Mouse (Mus musculus): ENCODE data around the gene Gdf7. TPM values are rescaled to one million over a fixed set of nuclear protein-coding genes. Genes with fewer than 3 reads are reported as not detected.

Gdf7 gene
- total and polyA plus RNA-seq, 2 experiments from 2014 or later = 0.14 to 0.18 TPM

DNA sequence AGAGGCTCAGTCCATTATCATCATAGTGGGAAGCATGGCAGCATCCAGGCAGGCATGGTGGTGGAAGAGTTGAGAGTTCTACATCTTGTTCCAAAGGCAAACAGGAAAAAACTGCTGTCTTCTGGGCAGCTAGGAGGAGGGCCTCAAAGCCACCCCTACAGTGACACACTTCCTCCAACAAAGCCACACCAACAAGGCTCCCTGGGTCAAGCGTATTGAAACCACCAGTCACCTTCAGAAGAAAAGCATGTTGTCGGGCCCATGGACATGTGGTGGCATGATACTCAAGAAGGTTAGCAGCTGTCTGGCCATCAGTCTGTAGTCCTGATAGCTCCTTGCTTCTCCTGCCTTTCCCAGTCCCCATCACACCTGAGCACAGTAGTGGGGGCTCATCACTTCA lies 33.7 kb upstream of the Gdf7 start:
- no peak overlapping the region for H3K4me3 ChIP-seq (ENCODE audit: low read depth, low read length)
- no peak overlapping the region for H3K9ac ChIP-seq
- DNase-seq = no peak
- WGBS = 100% methylated on average over 2 of the region's 2 CpGs
- H3K36me3 ChIP-seq (ENCODE audit: insufficient read depth) = peaks cover 38% of the 10 kb centered on the region
- no peak for ATAC-seq
- H3K27me3 ChIP-seq (ENCODE audit: insufficient read depth, low read length) = no peaks in the 10 kb centered on the region
- H3K4me2 ChIP-seq (ENCODE audit: low read depth) = no peak overlapping the region
- no peak for TF ChIP-seq CTCF (IDR thresholded peaks at IDR 0.05; ENCODE audit: low read depth)
- H3K4me1 ChIP-seq (ENCODE audit: insufficient read depth) = no peaks in the 10 kb centered on the region
- no peaks in the 10 kb centered on the region for H3K9me3 ChIP-seq (ENCODE audit: low read length)
- H3K27ac ChIP-seq (ENCODE audit: low read depth, low read length) = no peak overlapping the region

DNA sequence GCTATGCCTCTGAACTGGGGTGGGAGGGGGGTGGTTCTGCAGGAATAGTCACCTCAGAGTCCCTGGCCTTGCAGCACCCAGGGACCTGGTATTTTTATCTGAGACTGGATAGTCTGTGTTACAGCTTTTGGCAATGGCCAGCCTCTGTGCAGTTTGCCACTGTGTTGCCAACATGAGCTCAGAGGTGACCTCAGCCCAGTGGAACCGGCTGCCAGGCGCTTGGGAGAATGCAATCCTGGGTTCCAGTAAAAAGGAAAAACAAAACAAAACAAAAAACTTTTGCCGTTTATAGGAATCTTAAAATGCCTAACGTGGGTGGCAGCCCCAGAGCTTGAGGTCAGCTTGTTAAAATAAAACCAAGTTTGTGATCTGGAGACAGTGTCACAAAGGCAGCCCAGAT lies 32.5 kb upstream of the Gdf7 start:
- no peaks in the 10 kb centered on the region for H3K9me3 ChIP-seq (ENCODE audit: low read length)
- H3K4me3 ChIP-seq (ENCODE audit: low read depth, low read length) = no peak overlapping the region
- peaks cover 33% of the 10 kb centered on the region for H3K36me3 ChIP-seq (ENCODE audit: insufficient read depth)
- no peak overlapping the region for H3K27ac ChIP-seq (ENCODE audit: low read depth, low read length)
- no peak for TF ChIP-seq CTCF (IDR thresholded peaks at IDR 0.05; ENCODE audit: low read depth)
- DNase-seq = no peak
- no peak overlapping the region for H3K4me2 ChIP-seq (ENCODE audit: low read depth)
- 71% methylated on average over 4 of the region's 4 CpGs for WGBS
- no peak for ATAC-seq
- no peak overlapping the region for H3K9ac ChIP-seq
- no peaks in the 10 kb centered on the region for H3K27me3 ChIP-seq (ENCODE audit: insufficient read depth, low read length)
- no peaks in the 10 kb centered on the region for H3K4me1 ChIP-seq (ENCODE audit: insufficient read depth)

DNA sequence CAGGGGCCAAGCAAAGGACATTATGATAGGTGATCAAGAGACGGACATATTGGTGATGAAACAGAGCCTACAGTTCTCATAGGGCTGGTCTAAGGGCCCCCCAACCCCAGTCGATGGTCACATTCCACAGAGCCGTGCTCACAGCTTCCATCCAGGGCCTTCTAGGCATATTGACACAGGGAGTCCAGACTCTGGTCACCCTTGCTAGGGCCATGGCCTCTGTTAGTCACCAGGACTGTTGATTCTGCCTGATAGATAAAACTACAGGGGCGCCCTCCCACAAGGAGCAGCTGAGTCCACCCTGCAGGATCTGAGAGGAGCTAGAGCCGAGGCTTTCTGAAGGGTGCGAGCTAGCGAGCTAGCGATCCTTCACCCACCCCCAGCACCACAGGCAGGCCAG lies 31.9 kb upstream of the Gdf7 start:
- no peaks in the 10 kb centered on the region for H3K4me1 ChIP-seq (ENCODE audit: insufficient read depth)
- no peak overlapping the region for H3K4me3 ChIP-seq (ENCODE audit: low read depth, low read length)
- DNase-seq = no peak
- no peaks in the 10 kb centered on the region for H3K27me3 ChIP-seq (ENCODE audit: insufficient read depth, low read length)
- H3K36me3 ChIP-seq (ENCODE audit: insufficient read depth) = peaks cover 32% of the 10 kb centered on the region
- no peak overlapping the region for H3K9ac ChIP-seq
- ATAC-seq = no peak
- no peak for TF ChIP-seq CTCF (IDR thresholded peaks at IDR 0.05; ENCODE audit: low read depth)
- no peak overlapping the region for H3K27ac ChIP-seq (ENCODE audit: low read depth, low read length)
- no peak overlapping the region for H3K4me2 ChIP-seq (ENCODE audit: low read depth)
- 88% methylated on average over 8 of the region's 8 CpGs for WGBS
- no peaks in the 10 kb centered on the region for H3K9me3 ChIP-seq (ENCODE audit: low read length)

DNA sequence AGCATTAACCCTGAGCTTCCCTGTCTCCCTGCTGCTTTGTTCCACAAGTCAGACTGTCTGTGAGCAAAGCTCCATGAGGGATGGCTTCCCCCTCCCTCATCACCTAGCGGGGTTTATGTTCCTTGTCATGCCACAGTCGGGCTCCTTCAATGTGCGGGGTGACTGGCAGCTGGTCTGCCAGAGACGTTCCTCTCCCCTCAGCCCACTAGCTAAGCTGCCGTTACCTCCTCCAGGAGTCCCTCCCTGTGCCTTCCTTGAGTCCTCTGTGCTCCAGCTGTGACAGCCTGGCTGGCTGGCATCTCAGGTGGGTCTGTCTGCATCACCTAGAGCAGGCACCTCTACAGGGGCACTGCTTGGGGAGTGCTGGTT lies 30.4 kb upstream of the Gdf7 start:
- Histone ChIP-seq H3K4me2 (ENCODE audit: low read depth) (no peak overlapping the region), H3K4me3 (ENCODE audit: low read depth, low read length) (no peak overlapping the region), H3K27me3 (ENCODE audit: insufficient read depth, low read length) (no peaks in the 10 kb centered on the region), H3K36me3 (ENCODE audit: insufficient read depth) (peaks cover 28% of the 10 kb centered on the region), H3K9ac (no peak overlapping the region), H3K9me3 (ENCODE audit: low read length) (no peaks in the 10 kb centered on the region), H3K4me1 (ENCODE audit: insufficient read depth) (peaks cover 6% of the 10 kb centered on the region; the same call in 1 of the 2 replicates), H3K27ac (ENCODE audit: low read depth, low read length) (no peak overlapping the region)
- ATAC-seq = peak; percentile 10; the same call in 1 of the 2 replicates
- DNase-seq = no peak
- no peak for TF ChIP-seq CTCF (IDR thresholded peaks at IDR 0.05; ENCODE audit: low read depth)
- 46% methylated on average over 5 of the region's 5 CpGs for WGBS

DNA sequence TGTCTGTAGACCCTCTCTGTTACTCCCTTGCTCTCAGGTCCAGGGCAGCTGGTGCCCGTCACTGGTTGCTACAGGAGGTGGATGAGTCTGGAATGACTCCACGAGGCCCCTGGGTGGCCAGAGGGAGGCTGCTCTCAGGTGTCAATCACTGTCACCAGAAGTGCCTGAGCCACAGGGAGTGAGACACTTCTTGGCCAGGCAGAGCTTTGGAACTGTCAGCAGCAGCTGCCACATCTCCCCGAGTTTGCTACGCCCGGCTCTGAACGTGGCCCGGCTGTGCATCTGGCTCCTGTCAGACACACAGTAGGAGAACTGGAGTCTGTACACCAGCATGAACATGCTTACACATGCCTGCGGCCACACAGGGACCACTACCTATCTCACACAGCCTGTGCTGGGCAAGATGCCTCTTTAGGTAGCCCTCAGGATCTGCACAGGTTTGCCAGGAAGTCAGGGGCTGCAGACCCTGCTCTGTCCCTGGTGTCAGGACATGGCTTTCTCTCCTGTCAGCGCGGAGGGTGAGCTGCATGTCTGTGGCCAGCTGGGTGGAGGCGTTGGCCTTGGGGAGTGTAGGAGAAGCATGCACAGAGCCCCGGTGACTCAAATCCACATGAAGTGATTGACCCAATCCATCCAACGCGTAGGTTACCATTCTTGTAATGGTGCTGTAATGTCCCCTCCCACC lies 29.9 kb upstream of the Gdf7 start:
- H3K36me3 ChIP-seq (ENCODE audit: insufficient read depth) = peaks cover 24% of the 10 kb centered on the region
- H3K27ac ChIP-seq (ENCODE audit: low read depth, low read length) = 0 out of 2 replicates have a peak overlapping the region, but pooled peaks have one; percentile 9
- 53% methylated on average over 14 of the region's 14 CpGs for WGBS
- H3K9me3 ChIP-seq (ENCODE audit: low read length) = no peaks in the 10 kb centered on the region
- ATAC-seq = peak; percentile 39
- peak; percentile 33 for DNase-seq
- peaks cover 6% of the 10 kb centered on the region; the same call in 1 of the 2 replicates for H3K4me1 ChIP-seq (ENCODE audit: insufficient read depth)
- TF ChIP-seq CTCF (IDR thresholded peaks at IDR 0.05; ENCODE audit: low read depth) = no peak
- no peaks in the 10 kb centered on the region for H3K27me3 ChIP-seq (ENCODE audit: insufficient read depth, low read length)
- H3K4me3 ChIP-seq (ENCODE audit: low read depth, low read length) = no peak overlapping the region
- no peak overlapping the region for H3K4me2 ChIP-seq (ENCODE audit: low read depth)
- H3K9ac ChIP-seq = no peak overlapping the region

DNA sequence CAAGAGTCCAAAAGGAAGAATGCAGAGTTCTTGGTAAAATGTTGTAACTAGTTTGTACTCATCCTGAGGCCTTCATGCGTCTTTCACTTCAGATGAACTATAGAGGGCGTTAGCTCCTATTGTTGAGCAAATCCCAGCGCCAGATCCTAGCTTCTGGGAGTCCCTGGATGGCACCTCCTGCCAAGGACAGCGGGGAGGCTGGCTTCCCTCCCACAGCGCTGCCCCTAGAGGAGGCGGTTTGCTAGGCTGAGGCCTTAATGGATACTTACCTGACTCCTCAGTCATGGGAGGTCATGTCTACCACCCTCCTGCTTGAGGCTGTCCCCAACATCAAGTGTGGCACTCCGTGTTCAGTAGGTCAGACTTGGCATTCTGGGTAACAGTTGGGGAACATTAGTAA lies 27.5 kb upstream of the Gdf7 start:
- TF ChIP-seq CTCF (IDR thresholded peaks at IDR 0.05; ENCODE audit: low read depth) = peak; percentile 35; the same call in 1 of the 2 replicates
- Histone ChIP-seq H3K36me3 (ENCODE audit: insufficient read depth) (peaks cover 17% of the 10 kb centered on the region; the same call in 1 of the 2 replicates), H3K27me3 (ENCODE audit: insufficient read depth, low read length) (no peaks in the 10 kb centered on the region), H3K4me3 (ENCODE audit: low read depth, low read length) (no peak overlapping the region), H3K9me3 (ENCODE audit: low read length) (no peaks in the 10 kb centered on the region), H3K9ac (no peak overlapping the region), H3K4me2 (ENCODE audit: low read depth) (no peak overlapping the region), H3K4me1 (ENCODE audit: insufficient read depth) (peaks cover 6% of the 10 kb centered on the region; the same call in 1 of the 2 replicates), H3K27ac (ENCODE audit: low read depth, low read length) (no peak overlapping the region)
- no peak for ATAC-seq
- 88% methylated on average over 7 of the region's 7 CpGs for WGBS
- DNase-seq = no peak

DNA sequence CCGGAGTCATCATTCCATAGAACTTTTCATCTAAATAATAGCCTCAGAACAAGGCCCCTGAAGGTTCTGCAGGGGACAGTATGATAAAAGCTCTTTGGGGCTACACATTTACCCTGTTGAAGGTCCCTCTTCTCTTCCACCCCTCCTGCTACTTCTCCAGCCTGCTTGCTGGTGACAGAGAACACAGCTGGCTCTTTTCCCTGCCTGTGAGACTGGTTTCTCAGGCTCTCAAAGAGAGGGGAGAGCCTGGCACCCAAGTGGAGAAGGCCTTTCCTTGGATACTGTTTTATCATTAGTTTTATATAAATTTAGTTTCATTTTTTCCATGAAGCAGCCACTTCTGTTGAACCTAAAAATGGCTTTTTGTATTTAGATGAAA lies 25.9 kb upstream of the Gdf7 start:
- Histone ChIP-seq H3K4me2 (ENCODE audit: low read depth) (no peak overlapping the region), H3K27ac (ENCODE audit: low read depth, low read length) (peak overlapping the region; percentile 90), H3K4me1 (ENCODE audit: insufficient read depth) (peaks cover 6% of the 10 kb centered on the region; the same call in 1 of the 2 replicates), H3K9me3 (ENCODE audit: low read length) (no peaks in the 10 kb centered on the region), H3K36me3 (ENCODE audit: insufficient read depth) (peaks cover 24% of the 10 kb centered on the region; the same call in 1 of the 2 replicates), H3K27me3 (ENCODE audit: insufficient read depth, low read length) (no peaks in the 10 kb centered on the region), H3K4me3 (ENCODE audit: low read depth, low read length) (no peak overlapping the region), H3K9ac (peak overlapping the region; percentile 48)
- whole genome bisulfite sequencing = 53% methylated on average over 1 of the region's 1 CpGs
- DNase-seq (peak; percentile 64), ATAC-seq (no peak)
- TF ChIP-seq CTCF (IDR thresholded peaks at IDR 0.05; ENCODE audit: low read depth) = no peak
